Mouse (Mus musculus) frontal cortex, adult 2 months (tissue): ENCODE measurements around the gene Scn3a. TPM values are rescaled to one million over a fixed set of nuclear protein-coding genes. Genes with fewer than 3 reads are reported as not detected.
"Not testable (repeated sequence)": the region's sequence is repeated elsewhere in the genome, so short reads cannot be mapped to it uniquely, and the experiment has no call there.

Experiments used
- DNase-seq, 2 experiments: peaks; one replicate each; pipeline ENCODE4 v3.0.0; 2022; ENCODE audit warnings: low spot score in 1 of 2; ENCODE audit errors: extremely low spot score in 1 of 2
- polyA plus RNA-seq: library from polyadenylated mRNA; depleted of rRNA; stranded (reverse); fragments of >200 nt; gene quantifications from 2 replicates; pipeline ENCODE4 v1.2.3, GENCODE M21; 2012

Gene Scn3a
- polyA plus RNA-seq, 1 experiment = 18.3 TPM

GRCm38 (mm10) chr2:65508217-65508616, 59.2 kb downstream of the Scn3a start:
- no peak for DNase-seq

GRCm38 (mm10) chr2:65490450-65490849, 77.0 kb downstream of the Scn3a start:
- DNase-seq = no peak

DNA sequence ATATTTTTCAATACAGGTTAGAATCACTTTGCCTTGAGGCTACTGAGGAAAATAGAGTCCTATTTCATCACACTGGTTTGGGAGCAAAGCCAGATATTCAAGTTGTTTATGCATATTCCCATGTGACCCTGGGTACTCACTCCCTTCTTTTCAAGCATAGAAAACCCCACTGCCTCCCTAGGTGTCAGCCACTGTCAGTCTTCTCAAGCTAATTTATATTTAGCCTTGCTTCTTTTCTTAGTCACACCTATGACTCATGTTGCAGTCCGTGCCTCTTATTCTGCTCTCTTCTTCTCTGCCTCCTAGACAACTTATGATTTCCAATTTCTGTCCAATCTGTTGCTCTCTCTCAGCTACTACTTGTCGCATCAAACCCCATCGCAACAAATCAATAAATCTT, 84.0 kb downstream of the Scn3a start:
- peak; percentile 18 to 53 for DNase-seq

GRCm38 (mm10) chr2:65481007-65481672, 86.3 kb downstream of the Scn3a start:
- DNase-seq = no peak

DNA sequence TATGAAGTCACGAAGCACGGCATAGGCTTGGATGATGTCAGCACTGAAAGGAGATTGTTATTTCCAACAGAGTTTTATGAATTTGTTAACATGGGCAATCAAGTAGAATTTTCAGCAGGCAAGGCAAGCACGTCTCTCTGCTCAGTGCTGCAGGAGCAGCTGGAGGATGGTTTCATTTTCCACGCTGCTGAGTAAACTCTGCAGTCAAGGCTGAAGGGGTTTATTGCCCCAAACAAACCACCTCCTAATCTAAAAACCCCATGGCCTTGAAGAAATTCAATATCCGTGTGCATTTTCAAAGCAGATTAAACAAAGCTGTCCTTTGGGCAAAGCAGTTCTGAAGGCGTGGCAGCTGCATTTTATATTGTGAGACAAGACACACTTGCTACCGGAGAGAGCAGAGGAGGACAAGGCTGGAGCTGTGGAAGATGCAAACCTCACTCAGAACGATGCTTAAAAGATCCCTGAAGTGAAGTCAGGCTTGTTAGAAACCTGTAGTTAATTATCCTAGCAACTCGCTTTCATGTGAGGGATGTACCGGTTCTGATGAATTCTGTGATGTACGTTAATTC, 96.0 kb downstream of the Scn3a start:
- peak in 1 of 2 experiments; percentile 33 for DNase-seq

GRCm38 (mm10) chr2:65465694-65466093, 101.7 kb downstream of the Scn3a start:
- no peak for DNase-seq

GRCm38 (mm10) chr2:65453763-65454162, 113.7 kb downstream of the Scn3a start:
- no peak for DNase-seq

DNA sequence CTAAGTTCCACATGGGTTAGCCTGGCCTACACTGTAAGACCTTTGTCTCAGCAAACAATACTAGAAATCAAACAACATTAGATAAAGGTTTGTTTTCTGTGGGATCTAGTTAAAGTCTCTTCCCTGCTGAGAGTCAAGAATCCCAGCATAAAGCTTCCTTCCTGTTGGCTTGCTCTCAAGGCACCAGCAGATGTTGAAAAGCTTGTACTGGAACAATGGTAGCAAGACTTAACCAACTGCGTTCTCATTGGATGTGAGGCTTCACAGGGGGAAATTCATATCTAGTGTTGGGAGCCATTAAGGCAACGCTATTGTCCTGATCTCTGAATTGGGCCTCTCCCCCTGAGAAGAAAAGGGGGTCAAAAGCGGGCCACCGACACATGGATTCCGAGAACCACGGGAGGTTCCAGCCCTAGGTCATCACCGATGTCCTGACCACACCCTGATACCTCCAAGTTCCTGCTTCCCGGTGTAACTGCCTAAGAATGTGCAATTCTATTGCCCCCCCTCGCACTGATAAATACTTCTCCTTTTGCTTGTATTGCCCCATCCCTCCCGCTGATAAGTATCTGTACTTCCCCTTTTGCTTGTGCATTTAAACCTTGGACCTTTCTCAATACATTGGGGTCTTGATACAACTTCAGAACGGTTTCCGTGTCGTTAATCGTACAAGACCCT, 115.9 kb downstream of the Scn3a start:
- not testable (repeated sequence) for DNase-seq

- DNase-seq = no peak
Observed at GRCm38 (mm10) chr2:65450449-65451360, 116.7 kb downstream of the Scn3a start.

GRCm38 (mm10) chr2:65449126-65449828, 118.2 kb downstream of the Scn3a start:
- DNase-seq = no peak

GRCm38 (mm10) chr2:65443082-65443481, 124.3 kb downstream of the Scn3a start:
- DNase-seq = no peak

- peak in 1 of 2 experiments; percentile 40 for DNase-seq
Observed at GRCm38 (mm10) chr2:65441566-65441965, 125.9 kb downstream of the Scn3a start.

GRCm38 (mm10) chr2:65441110-65441509, 126.3 kb downstream of the Scn3a start:
- DNase-seq = peak in 1 of 2 experiments; percentile 20

DNA sequence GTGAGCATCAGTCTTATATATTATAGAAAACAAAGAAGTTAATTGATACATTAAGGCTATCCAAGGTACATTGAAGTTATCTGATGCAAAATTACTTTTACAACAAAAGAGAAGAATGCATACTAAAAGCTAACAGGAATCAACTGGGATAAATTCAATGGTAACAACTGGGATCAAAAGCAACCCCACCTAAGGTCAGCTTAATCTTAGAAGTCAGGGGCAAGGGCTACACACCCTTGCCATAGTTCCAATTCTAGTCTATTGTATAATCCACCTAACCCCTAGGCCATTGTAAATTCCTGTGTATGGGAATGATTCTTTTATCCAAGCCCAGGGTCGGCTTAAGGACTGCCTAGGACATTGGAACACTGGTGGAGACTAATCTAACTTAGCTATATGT, 130.5 kb downstream of the Scn3a start:
- no peak for DNase-seq

DNA sequence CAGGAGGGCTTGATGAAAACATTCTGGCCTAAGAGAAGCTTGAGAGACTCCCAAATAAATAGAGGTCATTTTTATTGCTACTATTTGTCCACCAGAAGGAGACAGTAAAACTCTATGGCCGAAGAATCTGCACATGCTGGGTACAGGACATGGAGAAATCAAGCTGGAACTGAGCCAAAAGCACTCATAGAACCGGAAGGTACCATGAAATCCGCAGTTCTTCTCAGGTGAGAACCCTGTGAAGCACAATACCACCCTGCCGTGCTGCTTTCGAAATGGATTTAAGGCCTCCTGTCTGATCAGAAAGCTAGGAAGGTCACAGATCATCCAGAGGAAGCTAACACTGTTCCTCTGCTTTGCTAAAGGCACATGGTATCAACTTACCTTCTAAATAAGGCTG, 143.9 kb downstream of the Scn3a start:
- no peak for DNase-seq

GRCm38 (mm10) chr2:65421259-65422255, 145.9 kb downstream of the Scn3a start:
- DNase-seq = peak in 1 of 2 experiments; percentile 45

DNA sequence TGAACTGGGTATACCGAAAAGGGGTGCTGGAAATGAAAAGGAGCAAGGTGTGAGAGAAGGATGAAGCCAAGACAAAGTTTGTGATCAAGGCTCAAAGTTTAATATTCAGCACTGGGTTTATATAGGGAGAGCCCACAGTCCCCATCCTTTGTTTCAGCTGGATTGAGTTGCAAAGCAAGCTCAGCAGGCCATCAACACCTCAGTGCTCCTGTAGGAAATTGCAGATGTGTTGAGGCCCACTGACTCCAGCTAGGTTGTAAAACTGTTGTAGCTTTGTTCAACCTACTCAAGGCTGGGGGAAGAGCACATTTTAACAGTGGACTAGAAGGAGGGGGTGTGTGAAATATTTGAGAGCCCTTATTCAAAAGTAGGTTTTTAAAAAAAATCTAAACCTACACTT, 148.8 kb downstream of the Scn3a start:
- no peak for DNase-seq

DNA sequence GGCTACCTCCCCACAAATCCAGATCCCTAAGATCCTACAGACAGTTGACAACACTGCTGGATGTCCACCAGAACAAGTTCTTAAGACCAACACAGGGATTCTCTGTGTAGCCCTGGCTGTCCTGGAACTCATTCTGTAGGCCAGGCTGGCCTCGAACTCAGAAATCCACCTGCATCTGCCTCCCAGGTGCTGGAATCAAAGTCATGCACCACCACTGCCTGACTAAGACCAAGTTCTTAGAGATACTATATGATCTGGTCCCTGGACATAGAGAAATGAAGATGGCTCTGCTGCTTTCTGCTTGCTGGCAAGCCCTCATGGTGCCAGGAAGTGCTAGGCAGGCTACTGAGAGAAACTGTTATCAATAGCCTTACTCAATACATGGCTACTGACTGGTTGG, 150.9 kb downstream of the Scn3a start:
- no peak for DNase-seq

DNA sequence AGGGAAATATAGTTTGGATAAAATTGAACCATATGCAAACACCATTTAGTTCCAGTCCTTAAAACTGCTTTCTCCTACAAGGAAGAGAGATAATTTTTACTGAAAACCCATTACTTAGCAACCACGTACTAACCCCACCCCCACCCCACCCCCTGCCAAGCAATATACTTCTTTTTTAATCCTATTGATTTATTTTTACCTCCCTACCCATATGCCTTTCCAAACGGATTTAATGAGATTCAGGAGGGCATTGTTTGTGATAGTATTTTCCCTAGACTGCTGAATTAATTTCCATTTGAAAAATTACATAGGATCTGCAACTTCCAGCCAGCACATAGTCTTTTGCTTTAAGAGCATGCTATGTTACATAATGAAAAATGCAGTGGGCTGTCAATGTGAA, 152.1 kb downstream of the Scn3a start:
- DNase-seq = peak in 1 of 2 experiments; percentile 47
